Mouse (Mus musculus) large intestine, adult 2 months (tissue): ENCODE measurements at regions not wholly inside any gene's neighbourhood (a gene's known extent, or its start where the extent isn't known, plus 50 kb on each side); places are given as distances from the start of the nearest gene placed in this dataset.

Source experiments
- DNase-seq: peaks from one replicate; pipeline ENCODE4 v3.0.0-alpha.2; 2012; ENCODE audit warnings: low read depth, low spot score
- WGBS: fragments of 180-500 bp; shearing (Covaris S2); methylation state at CpG from one replicate; pipeline ENCODE4 v1.1.7; 2018; 5-methylcytosine and 5-hydroxymethylcytosine counted together

- DNase-seq: no peak
- 63% methylated on average over 5 of the region's 5 CpGs for WGBS
These were observed 87.9 kb upstream of the 4930583I09Rik start for GRCm38 (mm10) chr17:64923762-64924161.

GRCm38 (mm10) chr17:64922235-64922634 is 86.4 kb upstream of the 4930583I09Rik start:
- no peak for DNase-seq
- 69% methylated on average over 4 of the region's 4 CpGs for WGBS

GRCm38 (mm10) chr17:64920236-64920635 is 84.4 kb upstream of the 4930583I09Rik start:
- no peak for DNase-seq
- WGBS: 74% methylated on average over 2 of the region's 2 CpGs

- DNase-seq: no peak
- 90% methylated on average over 4 of the region's 4 CpGs for WGBS
These were observed 82.0 kb upstream of the 4930583I09Rik start for GRCm38 (mm10) chr17:64917830-64918229.

- DNase-seq: no peak
- 72% methylated on average over 6 of the region's 6 CpGs for WGBS
These were observed 80.8 kb upstream of the 4930583I09Rik start for GRCm38 (mm10) chr17:64916657-64917056.

- WGBS: 63% methylated on average over 3 of the region's 3 CpGs
- DNase-seq: no peak
These were observed 79.8 kb upstream of the 4930583I09Rik start for GRCm38 (mm10) chr17:64915708-64916107.

- WGBS: 81% methylated on average over 4 of the region's 4 CpGs
- no peak for DNase-seq
These were observed 79.2 kb upstream of the 4930583I09Rik start for GRCm38 (mm10) chr17:64915025-64915424.

GRCm38 (mm10) chr17:64914302-64914701 is 78.4 kb upstream of the 4930583I09Rik start:
- peak; percentile 18 for DNase-seq
- 17% methylated on average over 8 of the region's 8 CpGs for WGBS

- WGBS: 67% methylated on average over 1 of the region's 1 CpGs
- no peak for DNase-seq
These were observed 72.8 kb upstream of the 4930583I09Rik start for GRCm38 (mm10) chr17:64908671-64909070.

- WGBS: 65% methylated on average over 17 of the region's 17 CpGs
- no peak for DNase-seq
These were observed 66.1 kb upstream of the 4930583I09Rik start for GRCm38 (mm10) chr17:64901721-64902623.

- 79% methylated on average over 1 of the region's 1 CpGs for WGBS
- no peak for DNase-seq
These were observed 61.6 kb upstream of the 4930583I09Rik start for GRCm38 (mm10) chr17:64897473-64897872.

- no peak for DNase-seq
- 94% methylated on average over 10 of the region's 10 CpGs for WGBS
These were observed 60.0 kb upstream of the 4930583I09Rik start for GRCm38 (mm10) chr17:64895886-64896285.

GRCm38 (mm10) chr17:64895466-64895865 is 59.6 kb upstream of the 4930583I09Rik start:
- DNase-seq: no peak
- WGBS: 71% methylated on average over 10 of the region's 10 CpGs

GRCm38 (mm10) chr17:64893182-64893902 is 57.5 kb upstream of the 4930583I09Rik start:
- no peak for DNase-seq
- 81% methylated on average over 7 of the region's 7 CpGs for WGBS
